Mouse (Mus musculus) cerebellum, adult 2 months (tissue): ENCODE results near the gene Zfp715.

Experiments used
- CTCF ChIP-seq: fragments of 200-500 bp; IDR thresholded peaks from 2 replicates; pipeline ENCODE4 v1.5.1; 2011; ENCODE audit warnings: low read depth, mild to moderate bottlenecking, control low read depth, low read length, moderate library complexity, borderline replicate concordance; ENCODE audit not compliant: insufficient read depth
- POLR2A ChIP-seq: fragments of 200-500 bp; IDR thresholded peaks from 2 replicates; pipeline ENCODE4 v1.6.1; 2011; ENCODE audit warnings: low read length, control low read depth, borderline replicate concordance; ENCODE audit not compliant: insufficient read depth

DNA sequence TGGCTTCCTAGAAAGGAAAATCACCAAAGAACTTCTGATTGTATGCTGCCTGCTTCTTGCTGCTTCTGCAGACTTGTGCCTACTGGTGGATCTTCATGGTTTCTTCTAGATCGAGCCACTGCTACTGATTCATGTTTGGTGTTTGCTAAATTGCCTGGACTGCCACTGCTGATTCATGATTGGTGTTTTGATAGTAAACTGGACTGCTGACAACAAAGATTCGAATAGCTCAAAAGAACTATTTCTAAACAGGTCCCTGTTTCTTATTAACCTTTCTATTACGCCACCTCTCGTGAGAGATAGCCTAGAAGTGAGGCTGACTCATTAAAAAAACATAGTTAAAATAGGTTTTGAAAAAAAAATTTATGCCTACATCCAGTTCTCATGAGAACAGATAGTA is 48.9 kb upstream of the Zfp715 start:
- TF ChIP-seq POLR2A = no peak
- no peak for TF ChIP-seq CTCF
